13 mouse cellular contexts compared by ENCODE assay signal in the genomic region with DNA sequence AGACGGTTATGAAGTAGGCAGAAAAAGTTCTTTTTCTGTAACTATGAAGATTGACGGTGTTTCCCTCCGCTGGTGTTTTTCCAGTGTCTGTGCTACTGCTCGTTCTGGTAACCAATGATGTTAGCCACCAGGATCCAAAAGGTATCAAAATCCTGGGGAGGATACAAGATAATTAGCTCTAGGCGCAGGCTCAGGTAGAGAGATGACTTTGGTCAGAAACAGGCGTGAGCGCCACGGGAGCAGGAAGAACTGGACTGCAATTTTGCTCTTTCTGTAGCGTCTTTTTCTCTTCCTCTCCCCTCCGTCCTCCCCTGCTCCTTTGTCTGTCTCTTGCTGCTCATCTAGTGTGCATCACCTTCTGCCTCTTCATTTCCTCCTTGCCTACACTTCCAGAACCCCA. TPM values are rescaled to one million over a fixed set of nuclear protein-coding genes. Genes with fewer than 3 reads are reported as not detected.
DNase-seq lines count a peak whose midpoint lies in the region; ATAC-seq lines count a peak whose summit lies in the region.
"Had no signal": no experiment of that assay in that cellular context is flagged by ENCODE, and none has a peak within 500 bp of the region (broad histone marks: within the 10 kb centered on the region; RNA-seq: fewer than 3 reads in every experiment).

No protein-coding gene starts in this region.

- no peaks in the 10 kb centered on the region for H3K9me3 ChIP-seq in intestine, embryonic 15.5 days
- H3K9me3 ChIP-seq in intestine, embryonic 16.5 days (ENCODE audit: control insufficient read depth, low read length), result no peaks in the 10 kb centered on the region
- no peaks in the 10 kb centered on the region for H3K9me3 ChIP-seq in megakaryocyte, embryonic 14.5 days
- H3K9me3 ChIP-seq: hindbrain, embryonic 15.5 days; neural tube, embryonic 15.5 days had no signal

- H3K27me3 ChIP-seq in intestine, embryonic 15.5 days (replicated peaks), result no peaks in the 10 kb centered on the region
- H3K27me3 ChIP-seq in intestine, embryonic 16.5 days (replicated peaks; ENCODE audit: control insufficient read depth, insufficient read depth, low read length), result no peaks in the 10 kb centered on the region
- no peaks in the 10 kb centered on the region for H3K27me3 ChIP-seq in megakaryocyte, embryonic 14.5 days (replicated peaks)
- H3K27me3 ChIP-seq: hindbrain, embryonic 15.5 days; neural tube, embryonic 15.5 days had no signal

- H3K36me3 ChIP-seq in intestine, embryonic 15.5 days, result no peaks in the 10 kb centered on the region
- no peaks in the 10 kb centered on the region for H3K36me3 ChIP-seq in intestine, embryonic 16.5 days (ENCODE audit: control insufficient read depth, insufficient read depth, low read length)
- H3K36me3 ChIP-seq in megakaryocyte, embryonic 14.5 days (replicated peaks; ENCODE audit: low read length), result no peaks in the 10 kb centered on the region
- H3K36me3 ChIP-seq: hindbrain, embryonic 15.5 days; neural tube, embryonic 15.5 days had no signal

- no peak overlapping the region for H3K4me3 ChIP-seq in intestine, embryonic 15.5 days (replicated peaks)
- no peak overlapping the region for H3K4me3 ChIP-seq in intestine, embryonic 16.5 days (ENCODE audit: low read length)
- H3K4me3 ChIP-seq in brown adipose tissue, adult 24 weeks (ENCODE audit: insufficient read depth, low read depth, low read length), result no peak overlapping the region
- H3K4me3 ChIP-seq in megakaryocyte, embryonic 14.5 days (replicated peaks), result peak overlapping the region; percentile 87
- H3K4me3 ChIP-seq: hindbrain, embryonic 15.5 days; neural tube, embryonic 15.5 days had no signal

- 0 out of 2 replicates have a peak, but pooled peaks cover 4% of the 10 kb centered on the region for H3K4me1 ChIP-seq in intestine, embryonic 15.5 days (replicated peaks)
- peaks cover 7% of the 10 kb centered on the region; the same call in 1 of the 2 replicates for H3K4me1 ChIP-seq in intestine, embryonic 16.5 days (ENCODE audit: control insufficient read depth, insufficient read depth, low read length)
- peaks cover 39% of the 10 kb centered on the region for H3K4me1 ChIP-seq in brown adipose tissue, adult 24 weeks (ENCODE audit: control insufficient read depth, insufficient read depth, insufficient read length, low read length)
- peaks cover 56% of the 10 kb centered on the region for H3K4me1 ChIP-seq in megakaryocyte, embryonic 14.5 days

- no peak overlapping the region for H3K9ac ChIP-seq in intestine, embryonic 15.5 days
- H3K9ac ChIP-seq in intestine, embryonic 16.5 days (ENCODE audit: low read depth, low read length), result no peak overlapping the region
- H3K9ac ChIP-seq: hindbrain, embryonic 15.5 days; lung, embryonic 14.5 days; neural tube, embryonic 15.5 days had no signal

- no peak overlapping the region for H3K4me2 ChIP-seq in intestine, embryonic 15.5 days (replicated peaks)
- no peak overlapping the region for H3K4me2 ChIP-seq in intestine, embryonic 16.5 days (ENCODE audit: low read depth, low read length)
- H3K4me2 ChIP-seq: hindbrain, embryonic 15.5 days; lung, embryonic 14.5 days; neural tube, embryonic 15.5 days had no signal

- no peak for ATAC-seq in intestine, embryonic 15.5 days
- no peak for ATAC-seq in intestine, embryonic 16.5 days

- peak; percentile 62 to 70 for DNase-seq in B cell, adult 2 months
- DNase-seq in cerebellum, postnatal 25 days, result no peak
- DNase-seq in urinary bladder, postnatal 25 days (ENCODE audit: low spot score), result no peak
- DNase-seq: cerebellum, postnatal 36 days; lung, embryonic 14.5 days; midbrain, embryonic 14.5 days; right cerebral cortex, postnatal 4 days had no signal

- H3K27ac ChIP-seq in intestine, embryonic 15.5 days, result peak overlapping the region; percentile 13; the same call in 1 of the 2 replicates
- no peak overlapping the region for H3K27ac ChIP-seq in intestine, embryonic 16.5 days (ENCODE audit: low read length)
- peak overlapping the region; percentile 89 for H3K27ac ChIP-seq in brown adipose tissue, adult 24 weeks (replicated peaks; ENCODE audit: low read depth, low read length)
- H3K27ac ChIP-seq: hindbrain, embryonic 15.5 days; neural tube, embryonic 15.5 days had no signal

- WGBS in intestine, embryonic 15.5 days, result 83% methylated on average over 10 of the region's 10 CpGs
- WGBS in intestine, embryonic 16.5 days, result 79% methylated on average over 10 of the region's 10 CpGs

RNA-seq across cellular contexts. Expression of a gene that starts 20.3 kb away (rescaled TPM):
- not detected in 2 replicates for polyA plus RNA-seq in intestine, embryonic 15.5 days (2015; fragmentation: Nextera tagmentation; extraction: Ambion mirVana)
- not detected in 2 replicates for polyA plus RNA-seq in intestine, embryonic 16.5 days (2015; fragmentation: Nextera tagmentation; extraction: Ambion mirVana)
- not detected in 2 replicates for polyA plus RNA-seq in brown adipose tissue, adult 24 weeks (2012; ENCODE audit: insufficient read depth, insufficient read length, missing spikeins)
- not detected in 2 replicates for polyA plus RNA-seq in megakaryocyte, embryonic 14.5 days (2012; ENCODE audit: insufficient read depth, low replicate concordance)
- polyA plus RNA-seq: hindbrain, embryonic 15.5 days; lung, embryonic 14.5 days; midbrain, embryonic 14.5 days; neural tube, embryonic 15.5 days had no signal

Comparison
In these comparisons a context has a peak if more than half of its experiments do, and no peak if none do; other contexts are left out.
1. DNase-seq: peak in B cell, adult 2 months (2 of 2); none in cerebellum, postnatal 25 days (0 of 2) and urinary bladder, postnatal 25 days (single experiment).